Mouse (Mus musculus): Measurements from ENCODE around the gene Tprn. TPM values are rescaled to one million over a fixed set of nuclear protein-coding genes. Genes with fewer than 3 reads are reported as not detected.
A peak's percentile ranks its signal among the peaks of the same experiment; 100 is the strongest.

The Tprn gene
- polyA plus RNA-seq, 1 experiment from 2014 or later, result 7.3 TPM

GRCm38 (mm10) chr2:25240723-25241437, 21.5 kb upstream of the Tprn start:
- peaks cover 10% of the 10 kb centered on the region; the same call in 1 of the 2 replicates for H3K27me3 ChIP-seq (ENCODE audit: control insufficient read depth, insufficient read depth, low read length)
- H3K4me3 ChIP-seq (ENCODE audit: low read length), result peak overlapping the region; percentile 24
- ATAC-seq (ENCODE audit: low FRiP score, low TSS enrichment), result peak; percentile 89
- H3K4me1 ChIP-seq (ENCODE audit: control insufficient read depth, insufficient read depth, low read length), result peaks cover 12% of the 10 kb centered on the region; the same call in 1 of the 2 replicates
- peak overlapping the region; percentile 45 for H3K9ac ChIP-seq (ENCODE audit: low read depth, low read length)
- no peaks in the 10 kb centered on the region for H3K9me3 ChIP-seq (ENCODE audit: control insufficient read depth, low read length)
- peak overlapping the region; percentile 93 for H3K4me2 ChIP-seq (replicated peaks; ENCODE audit: low read depth, low read length)
- peaks cover 4% of the 10 kb centered on the region; the same call in 1 of the 2 replicates for H3K36me3 ChIP-seq (ENCODE audit: control insufficient read depth, insufficient read depth, low read length)
- 1% methylated on average over 29 of the region's 29 CpGs for WGBS
- H3K27ac ChIP-seq (ENCODE audit: low read depth, low read length), result peak overlapping the region; percentile 8; the same call in 1 of the 2 replicates

GRCm38 (mm10) chr2:25241438-25241775, 21.0 kb upstream of the Tprn start:
- H3K4me1 ChIP-seq (ENCODE audit: control insufficient read depth, insufficient read depth, low read length), result peaks cover 12% of the 10 kb centered on the region; the same call in 1 of the 2 replicates
- 8% methylated on average over 6 of the region's 6 CpGs for WGBS
- no peak overlapping the region for H3K9ac ChIP-seq (ENCODE audit: low read depth, low read length)
- peak; percentile 3; the same call in 1 of the 2 replicates for ATAC-seq (ENCODE audit: low FRiP score, low TSS enrichment)
- no peak overlapping the region for H3K27ac ChIP-seq (ENCODE audit: low read depth, low read length)
- H3K4me3 ChIP-seq (ENCODE audit: low read length), result peak overlapping the region; percentile 53; the same call in 1 of the 2 replicates
- H3K9me3 ChIP-seq (ENCODE audit: control insufficient read depth, low read length), result no peaks in the 10 kb centered on the region
- H3K27me3 ChIP-seq (ENCODE audit: control insufficient read depth, insufficient read depth, low read length), result peaks cover 10% of the 10 kb centered on the region; the same call in 1 of the 2 replicates
- peak overlapping the region; percentile 93 for H3K4me2 ChIP-seq (replicated peaks; ENCODE audit: low read depth, low read length)
- H3K36me3 ChIP-seq (ENCODE audit: control insufficient read depth, insufficient read depth, low read length), result peaks cover 7% of the 10 kb centered on the region; the same call in 1 of the 2 replicates

GRCm38 (mm10) chr2:25242101-25242506, 20.3 kb upstream of the Tprn start, which contains the start of the genes Rnf208 and Cysrt1:
Gene Rnf208, plus strand, starts transcription at chr2:25242255.
Gene Cysrt1, minus strand, starts transcription at chr2:25242452.
- Histone ChIP-seq H3K27me3 (ENCODE audit: control insufficient read depth, insufficient read depth, low read length) (peaks cover 10% of the 10 kb centered on the region; the same call in 1 of the 2 replicates), H3K9ac (ENCODE audit: low read depth, low read length) (peak within 1 kb of the TSS; percentile 67), H3K27ac (ENCODE audit: low read depth, low read length) (peak within 1 kb of the TSS; percentile 8; the same call in 1 of the 2 replicates), H3K4me2 (replicated peaks; ENCODE audit: low read depth, low read length) (peak within 1 kb of the TSS; percentile 93), H3K36me3 (ENCODE audit: control insufficient read depth, insufficient read depth, low read length) (peaks cover 12% of the 10 kb centered on the region), H3K4me1 (ENCODE audit: control insufficient read depth, insufficient read depth, low read length) (peaks cover 12% of the 10 kb centered on the region; the same call in 1 of the 2 replicates), H3K9me3 (ENCODE audit: control insufficient read depth, low read length) (no peaks in the 10 kb centered on the region), H3K4me3 (ENCODE audit: low read length) (peak within 1 kb of the TSS; percentile 53)
- ATAC-seq (ENCODE audit: low FRiP score, low TSS enrichment), result no peak
- 1% methylated on average over 45 of the region's 59 CpGs for WGBS

GRCm38 (mm10) chr2:25243342-25243741, 19.1 kb upstream of the Tprn start:
- Histone ChIP-seq H3K27ac (ENCODE audit: low read depth, low read length) (no peak overlapping the region), H3K9ac (ENCODE audit: low read depth, low read length) (no peak overlapping the region), H3K36me3 (ENCODE audit: control insufficient read depth, insufficient read depth, low read length) (peaks cover 22% of the 10 kb centered on the region), H3K27me3 (ENCODE audit: control insufficient read depth, insufficient read depth, low read length) (peaks cover 10% of the 10 kb centered on the region; the same call in 1 of the 2 replicates), H3K4me3 (ENCODE audit: low read length) (no peak overlapping the region), H3K4me1 (ENCODE audit: control insufficient read depth, insufficient read depth, low read length) (peaks cover 12% of the 10 kb centered on the region; the same call in 1 of the 2 replicates), H3K4me2 (replicated peaks; ENCODE audit: low read depth, low read length) (no peak overlapping the region), H3K9me3 (ENCODE audit: control insufficient read depth, low read length) (no peaks in the 10 kb centered on the region)
- 69% methylated on average over 8 of the region's 8 CpGs for WGBS
- no peak for ATAC-seq (ENCODE audit: low FRiP score, low TSS enrichment)

DNA sequence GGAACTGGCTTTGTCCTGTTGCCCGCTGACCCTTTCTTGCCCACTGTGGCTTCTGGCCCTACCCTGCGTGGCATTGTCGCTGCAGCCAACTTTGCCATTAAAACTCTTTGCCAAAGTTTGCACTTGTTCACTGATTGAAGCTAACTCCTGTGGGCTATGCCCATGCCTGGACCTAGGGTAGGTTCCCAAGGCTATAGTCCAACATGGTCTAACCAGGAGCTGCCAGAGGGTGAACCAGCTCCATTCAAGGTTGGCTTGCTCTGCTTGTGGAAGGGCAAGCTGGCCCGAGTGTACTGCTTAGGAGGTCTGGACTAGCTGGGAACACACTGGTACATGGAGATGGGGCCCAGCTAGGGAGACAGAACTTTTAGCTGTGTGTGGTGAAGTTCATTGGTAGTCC, 18.3 kb upstream of the Tprn start:
- H3K9me3 ChIP-seq (ENCODE audit: control insufficient read depth, low read length), result no peaks in the 10 kb centered on the region
- ATAC-seq (ENCODE audit: low FRiP score, low TSS enrichment), result no peak
- H3K27ac ChIP-seq (ENCODE audit: low read depth, low read length), result no peak overlapping the region
- no peak overlapping the region for H3K9ac ChIP-seq (ENCODE audit: low read depth, low read length)
- H3K27me3 ChIP-seq (ENCODE audit: control insufficient read depth, insufficient read depth, low read length), result peaks cover 10% of the 10 kb centered on the region; the same call in 1 of the 2 replicates
- no peak overlapping the region for H3K4me2 ChIP-seq (replicated peaks; ENCODE audit: low read depth, low read length)
- WGBS, result 91% methylated on average over 4 of the region's 4 CpGs
- H3K36me3 ChIP-seq (ENCODE audit: control insufficient read depth, insufficient read depth, low read length), result peaks cover 30% of the 10 kb centered on the region
- no peak overlapping the region for H3K4me3 ChIP-seq (ENCODE audit: low read length)
- H3K4me1 ChIP-seq (ENCODE audit: control insufficient read depth, insufficient read depth, low read length), result peaks cover 12% of the 10 kb centered on the region; the same call in 1 of the 2 replicates

DNA sequence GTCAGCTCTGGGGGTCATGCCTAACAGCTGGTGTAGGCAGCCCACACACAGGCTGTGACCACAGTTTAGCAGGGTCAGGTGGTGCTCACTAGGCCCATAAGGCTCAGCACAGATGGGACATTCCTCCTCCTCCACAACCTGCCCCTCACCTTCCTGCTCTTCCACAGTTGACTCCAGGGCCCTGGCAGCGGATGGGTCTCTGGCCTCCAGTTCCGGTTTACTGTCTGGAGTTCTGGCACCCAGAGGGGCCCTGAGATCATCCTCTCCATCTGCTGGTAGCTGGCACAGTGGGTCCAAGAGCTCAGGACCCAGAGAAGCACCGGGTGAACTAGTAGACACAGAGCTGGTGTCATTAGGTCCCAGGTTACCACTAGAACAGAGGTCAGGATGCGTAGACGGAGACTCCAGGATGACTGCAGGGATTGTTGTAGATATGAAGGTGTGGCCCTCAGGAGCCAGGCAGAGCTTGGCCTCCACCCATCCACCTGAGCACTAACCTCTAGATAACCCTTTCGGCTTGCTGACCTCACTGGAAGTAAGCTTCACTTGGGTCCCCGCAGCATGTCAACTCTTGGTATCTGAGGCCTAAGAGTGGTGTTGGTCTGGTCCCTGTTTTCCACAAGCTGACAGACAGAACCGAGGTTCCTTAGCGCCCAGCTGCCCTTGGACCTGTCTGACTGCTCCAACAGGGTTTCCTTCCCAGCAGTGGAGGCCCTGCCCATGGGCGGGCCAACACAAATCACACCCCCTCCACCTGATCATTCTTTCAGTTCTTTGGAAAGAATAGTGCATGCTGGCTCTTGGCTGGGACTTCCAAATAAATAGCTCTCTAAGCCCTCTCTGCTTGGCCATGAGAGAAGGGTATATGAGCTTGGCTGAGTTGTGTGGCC, 16.0 kb upstream of the Tprn start, which contains the start of gene AL732309.1:
Gene AL732309.1, minus strand, starts transcription at position 681 of the 890 bp plus-strand sequence.
- 88% methylated on average over 10 of the region's 10 CpGs for WGBS
- Histone ChIP-seq H3K4me2 (replicated peaks; ENCODE audit: low read depth, low read length) (no peak within 1 kb of the TSS), H3K4me3 (ENCODE audit: low read length) (no peak within 1 kb of the TSS), H3K27me3 (ENCODE audit: control insufficient read depth, insufficient read depth, low read length) (peaks cover 10% of the 10 kb centered on the region; the same call in 1 of the 2 replicates), H3K4me1 (ENCODE audit: control insufficient read depth, insufficient read depth, low read length) (peaks cover 7% of the 10 kb centered on the region; the same call in 1 of the 2 replicates), H3K9me3 (ENCODE audit: control insufficient read depth, low read length) (no peaks in the 10 kb centered on the region), H3K36me3 (ENCODE audit: control insufficient read depth, insufficient read depth, low read length) (peaks cover 50% of the 10 kb centered on the region), H3K27ac (ENCODE audit: low read depth, low read length) (no peak within 1 kb of the TSS), H3K9ac (ENCODE audit: low read depth, low read length) (no peak within 1 kb of the TSS)
- no peak for ATAC-seq (ENCODE audit: low FRiP score, low TSS enrichment)

DNA sequence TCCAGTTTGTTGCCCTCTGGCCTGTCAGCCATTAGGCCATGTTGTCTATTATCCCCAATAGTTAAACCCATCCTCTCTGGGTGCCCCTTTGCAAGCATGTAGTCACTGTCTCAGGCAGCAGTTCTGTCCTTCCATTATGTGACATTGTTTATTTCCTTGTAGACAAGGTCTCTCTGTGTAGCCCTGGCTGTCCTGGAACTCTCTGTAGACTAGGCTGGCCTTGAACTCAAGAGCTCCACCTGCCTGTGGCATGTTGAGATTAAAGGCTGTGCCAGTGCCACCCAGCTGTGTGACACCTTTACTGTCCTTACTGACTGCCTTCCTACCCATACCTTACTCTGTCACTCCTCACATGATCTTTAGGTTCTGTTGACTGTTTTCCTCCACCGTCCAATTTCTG, 10.1 kb upstream of the Tprn start:
- Histone ChIP-seq H3K9me3 (ENCODE audit: control insufficient read depth, low read length) (no peaks in the 10 kb centered on the region), H3K36me3 (ENCODE audit: control insufficient read depth, insufficient read depth, low read length) (peaks cover 45% of the 10 kb centered on the region), H3K4me1 (ENCODE audit: control insufficient read depth, insufficient read depth, low read length) (peaks cover 12% of the 10 kb centered on the region), H3K4me3 (ENCODE audit: low read length) (no peak overlapping the region), H3K27ac (ENCODE audit: low read depth, low read length) (no peak overlapping the region), H3K9ac (ENCODE audit: low read depth, low read length) (no peak overlapping the region), H3K4me2 (replicated peaks; ENCODE audit: low read depth, low read length) (no peak overlapping the region), H3K27me3 (ENCODE audit: control insufficient read depth, insufficient read depth, low read length) (no peaks in the 10 kb centered on the region)
- no peak for ATAC-seq (ENCODE audit: low FRiP score, low TSS enrichment)
- WGBS, result 97% methylated on average over 1 of the region's 1 CpGs

DNA sequence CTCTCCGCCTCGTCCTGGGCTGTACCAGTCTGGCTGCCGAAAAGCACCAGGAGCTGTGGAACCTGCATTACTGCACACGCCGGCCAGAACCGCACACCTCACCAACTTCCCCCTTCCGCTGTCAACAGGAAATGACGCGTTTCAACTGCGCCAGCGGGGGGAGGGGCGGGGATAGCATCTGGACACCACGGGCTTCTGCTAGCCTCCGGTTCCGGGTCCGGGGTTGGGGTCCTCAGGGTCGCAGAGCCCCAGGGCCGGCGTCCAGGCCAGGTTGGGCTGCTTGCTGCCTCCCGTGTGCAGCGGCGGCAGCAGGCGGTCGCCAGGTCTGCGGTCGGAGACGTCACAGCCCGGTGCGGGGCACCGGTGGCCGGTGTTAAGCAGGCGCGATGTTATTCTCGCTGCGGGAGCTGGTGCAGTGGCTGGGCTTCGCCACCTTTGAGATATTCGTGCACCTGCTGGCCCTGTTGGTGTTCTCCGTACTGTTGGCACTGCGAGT, 7.1 kb upstream of the Tprn start, which contains the start of gene Tmem203:
Gene Tmem203, plus strand, starts transcription at position 156 of the 496 bp plus-strand sequence.
- peak; percentile 92 for ATAC-seq (ENCODE audit: low FRiP score, low TSS enrichment)
- Histone ChIP-seq H3K27ac (ENCODE audit: low read depth, low read length) (peak within 1 kb of the TSS; percentile 63), H3K36me3 (ENCODE audit: control insufficient read depth, insufficient read depth, low read length) (peaks cover 19% of the 10 kb centered on the region), H3K4me2 (replicated peaks; ENCODE audit: low read depth, low read length) (peak within 1 kb of the TSS; percentile 95), H3K9ac (ENCODE audit: low read depth, low read length) (peak within 1 kb of the TSS; percentile 73), H3K4me3 (ENCODE audit: low read length) (peak within 1 kb of the TSS; percentile 87), H3K4me1 (ENCODE audit: control insufficient read depth, insufficient read depth, low read length) (peaks cover 12% of the 10 kb centered on the region), H3K27me3 (ENCODE audit: control insufficient read depth, insufficient read depth, low read length) (no peaks in the 10 kb centered on the region), H3K9me3 (ENCODE audit: control insufficient read depth, low read length) (no peaks in the 10 kb centered on the region)
- under 1% methylated on average over 39 of the region's 39 CpGs for WGBS

All from kidney, embryonic 14.5 days (tissue).